Mouse (Mus musculus) adrenal gland, adult 18-20 months (tissue): Measurements from ENCODE around the gene Med23. TPM values are rescaled to one million over a fixed set of nuclear protein-coding genes. Genes with fewer than 3 reads are reported as not detected.

Experiments
- DNase-seq, 2 experiments: peaks; one replicate each; pipeline ENCODE4 v3.0.0; 2021 to 2022; ENCODE audit warnings: low spot score in 2 of 2
- microRNA-seq, 2 experiments: library from miRNA; unstranded; fragments of <30 nt; microRNA quantifications; one replicate each; pipeline ENCODE4 v1.2.0; 2021; ENCODE audit warnings: borderline number of aligned reads in 2 of 2
- total RNA-seq, 2 experiments: library from RNA; stranded (reverse); gene quantifications; 1 replicate in 1 of 2; 2 replicates in 1 of 2; pipeline ENCODE4 v1.2.3; 2021

Gene Med23
- total RNA-seq, 2 experiments from 2014 or later = 17.3 to 23.4 TPM

DNA sequence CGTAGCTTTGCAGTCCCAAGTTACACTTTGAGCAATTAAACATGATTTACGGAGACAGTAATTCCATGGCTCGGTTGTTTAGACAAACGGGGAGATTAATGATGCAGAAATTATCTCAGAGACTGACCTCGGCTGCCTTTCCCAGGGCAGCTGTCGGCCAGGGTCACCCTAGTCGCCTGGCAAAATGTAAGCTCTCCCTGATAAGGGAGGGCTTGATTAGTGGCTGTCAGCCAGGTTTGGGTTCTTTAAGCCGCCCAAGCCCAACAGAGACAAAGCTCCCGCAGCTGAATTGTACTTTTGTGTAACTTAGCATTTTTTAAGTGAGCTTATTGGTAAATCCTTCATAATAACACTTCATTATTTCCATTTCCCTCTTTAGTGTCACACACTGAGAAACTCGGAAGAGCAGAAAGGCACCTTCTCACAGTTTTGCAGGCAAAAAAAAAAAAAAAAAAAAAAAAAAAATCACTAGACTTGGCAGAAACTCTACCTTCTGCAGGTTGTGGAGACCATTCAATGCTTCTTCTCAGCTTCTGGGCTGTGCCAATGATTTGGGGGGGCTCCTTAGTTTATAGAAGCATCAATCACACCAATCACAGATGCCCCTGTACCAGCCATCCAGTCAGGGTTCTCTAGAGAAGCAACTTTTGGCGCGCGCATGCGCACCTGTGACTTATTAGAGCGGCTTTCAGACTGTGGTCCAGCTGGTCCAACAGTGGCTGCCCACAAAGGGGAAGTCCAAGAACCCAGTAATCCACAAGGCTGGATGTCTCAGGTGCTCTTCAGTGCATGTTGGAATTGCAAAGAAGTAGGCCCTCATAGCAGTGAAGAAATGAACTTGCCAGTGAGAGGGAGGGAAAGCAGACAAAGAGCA is 89.5 kb downstream of the Med23 start:
- peak in 1 of 2 experiments; percentile 21 for DNase-seq

DNA sequence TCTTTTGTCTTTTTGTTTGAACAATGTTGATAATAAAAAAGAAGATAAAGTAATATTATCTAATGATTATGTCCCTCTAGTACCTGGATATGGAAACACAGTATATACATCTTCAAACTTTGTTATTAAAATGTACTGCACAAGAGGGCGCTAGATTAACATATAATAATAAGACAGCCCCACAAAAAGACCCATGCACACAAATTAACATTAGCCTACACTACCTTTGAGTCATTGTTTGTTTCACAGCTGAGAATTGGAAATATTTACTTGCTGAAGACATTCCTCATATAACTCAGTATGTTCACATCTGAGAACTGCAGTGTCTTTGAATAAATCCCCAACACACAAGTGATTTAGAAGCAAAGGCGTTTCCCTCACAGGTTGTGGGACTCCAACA is 91.3 kb downstream of the Med23 start:
- no peak for DNase-seq

DNA sequence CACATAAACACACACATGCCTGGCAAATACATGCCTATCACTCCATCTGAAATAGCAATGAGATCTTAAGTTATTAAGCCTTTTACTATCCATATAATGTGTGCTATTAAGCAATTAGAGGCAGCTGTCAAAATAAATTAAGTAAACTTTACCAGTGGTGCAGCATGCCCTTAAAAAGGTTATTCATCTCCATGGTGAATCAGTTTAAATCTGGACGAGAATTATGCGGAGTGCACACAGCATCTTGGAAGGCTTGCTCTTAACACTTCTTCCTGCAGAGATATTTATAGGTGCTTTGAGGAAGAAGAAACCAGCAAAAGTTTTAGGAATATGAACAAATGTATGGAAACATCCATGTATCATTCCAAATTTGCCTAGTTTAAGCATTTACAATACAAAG is 92.1 kb downstream of the Med23 start:
- no peak for DNase-seq

Small RNAs within 50 kb of the gene (microRNA-seq; reads per million reads assigned to microRNA genes)
- gene Mir6905 = 0 reads per million in 2 experiments

Other genes with a start within 250 kb of the Med23 start
- 1 to 10 TPM; 2.4 to 2.6 TPM for gene Enpp1, start 157.8 kb upstream of the Med23 start, total RNA-seq
- 1 to 10 TPM in 1 of 2 experiments, under 1 TPM in 1; 0.96 to 2.5 TPM for gene Enpp3, start 27.2 kb upstream of the Med23 start, total RNA-seq
- under 1 TPM; 0.19 to 0.27 TPM for gene Arg1, start 57.5 kb downstream of the Med23 start, total RNA-seq